Mouse (Mus musculus) adrenal gland, adult 18-20 months (tissue): ENCODE results near the gene Ncapd2. TPM values are rescaled to one million over a fixed set of nuclear protein-coding genes. Genes with fewer than 3 reads are reported as not detected.

Source experiments
- DNase-seq, 2 experiments: peaks; one replicate each; pipeline ENCODE4 v3.0.0; 2021 to 2022; ENCODE audit warnings: low spot score in 2 of 2
- total RNA-seq, 2 experiments: library from RNA; stranded (reverse); gene quantifications; 1 replicate in 1 of 2; 2 replicates in 1 of 2; pipeline ENCODE4 v1.2.3; 2021

Gene Ncapd2
- total RNA-seq, 2 experiments from 2014 or later = 15.3 to 17.1 TPM

DNA sequence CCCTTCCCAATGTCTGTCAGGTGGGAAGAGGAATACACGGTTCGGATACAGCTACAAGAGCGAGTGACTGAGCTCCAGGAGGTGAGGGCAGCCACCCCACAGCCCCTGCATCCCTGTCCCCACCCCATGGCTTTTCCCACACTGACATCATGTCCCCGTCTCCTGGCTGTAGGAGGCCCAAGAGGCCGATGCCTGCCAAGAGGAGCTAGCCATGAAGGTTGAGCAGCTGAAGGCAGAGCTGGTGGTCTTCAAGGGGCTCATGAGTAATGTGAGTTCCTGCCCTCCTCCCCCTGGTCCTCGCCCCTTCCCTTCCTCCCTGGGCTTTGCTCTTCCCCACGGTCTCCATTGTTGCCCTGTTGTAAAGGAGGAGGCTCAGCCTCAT lies 41.9 kb downstream of the Ncapd2 start:
- DNase-seq = no peak

DNA sequence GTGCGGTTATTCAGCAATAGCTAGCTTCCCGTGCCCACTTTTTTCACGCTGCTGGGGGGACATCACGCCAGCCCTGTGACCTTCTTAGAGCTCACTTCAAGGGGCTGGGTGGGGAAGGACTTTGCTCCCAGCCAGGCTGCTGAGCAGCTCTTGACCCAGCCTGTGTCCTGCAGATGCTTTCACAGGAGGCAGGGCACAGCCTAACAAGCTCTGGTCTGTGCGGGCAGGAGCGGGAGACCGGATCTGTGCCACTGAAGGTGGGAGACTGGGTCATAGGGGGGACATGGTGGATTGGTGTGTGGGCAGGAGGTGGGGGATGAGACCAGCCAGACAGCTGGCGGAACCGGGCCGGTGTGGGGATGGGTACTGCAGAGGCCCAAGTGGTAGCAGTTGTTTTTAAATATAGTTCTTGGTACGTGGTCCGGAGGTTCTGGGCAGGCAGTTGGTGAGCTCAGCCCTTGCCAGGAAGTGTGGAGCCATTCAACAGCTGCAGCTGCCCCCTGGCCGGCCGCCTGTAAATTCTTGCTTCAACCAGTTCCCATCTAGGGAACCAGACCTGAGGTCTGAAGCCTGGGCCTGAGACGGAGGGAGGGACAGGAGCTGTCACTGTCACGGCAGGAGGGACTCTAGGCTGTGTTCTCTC lies 42.5 kb downstream of the Ncapd2 start:
- no peak for DNase-seq

DNA sequence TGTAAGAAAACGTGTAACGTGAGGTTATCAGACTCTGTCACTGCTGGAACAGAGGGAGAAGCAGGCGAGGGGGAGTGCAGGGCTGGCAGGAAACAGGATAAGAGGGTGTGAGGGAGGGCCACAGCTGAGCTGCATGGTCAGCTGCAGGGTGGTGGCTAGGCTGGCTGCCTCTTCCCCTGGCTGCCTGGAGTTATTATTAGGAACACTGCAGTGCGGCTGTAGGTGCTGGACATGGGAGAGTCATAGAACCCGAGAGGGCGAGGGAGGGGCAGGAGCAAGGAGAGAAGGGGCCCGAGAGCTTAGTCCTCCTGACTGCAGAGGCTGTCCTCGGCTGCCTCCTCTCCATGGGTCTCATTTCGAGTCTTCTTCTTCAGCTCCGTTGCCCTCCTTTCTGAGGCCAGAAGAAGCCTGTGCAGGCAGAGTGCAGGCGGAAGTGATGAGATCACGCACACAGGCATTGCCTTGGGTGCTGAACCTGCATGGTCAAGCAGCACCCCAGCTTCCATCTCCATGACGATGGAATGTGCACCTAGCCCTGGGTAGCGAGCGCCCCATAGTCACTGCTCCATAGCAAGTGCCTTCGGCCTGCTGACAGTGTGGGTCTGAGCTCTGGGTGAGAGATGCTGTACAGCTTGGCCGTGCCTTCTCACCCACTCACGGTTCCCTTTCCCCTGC lies 43.1 kb downstream of the Ncapd2 start:
- no peak for DNase-seq

DNA sequence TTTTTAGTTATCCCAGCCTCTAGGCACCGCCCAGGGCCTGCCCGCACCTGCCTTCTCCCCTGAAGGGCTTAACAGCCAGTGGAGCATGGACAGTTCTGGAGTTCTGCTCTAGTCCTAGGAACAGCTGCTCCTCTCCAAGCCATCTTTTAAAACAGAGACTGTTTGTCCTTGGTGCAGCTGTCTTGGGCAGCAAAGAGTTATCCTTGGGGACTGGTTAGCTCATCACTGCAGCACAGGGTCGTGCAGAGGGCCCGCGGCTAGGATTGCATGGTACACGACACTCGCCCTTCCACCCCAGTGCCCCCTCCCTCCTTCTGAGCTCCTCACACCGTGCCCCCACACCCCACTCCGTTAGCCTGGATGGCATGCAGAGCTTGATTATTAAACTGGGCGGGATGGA lies 44.2 kb downstream of the Ncapd2 start:
- no peak for DNase-seq

DNA sequence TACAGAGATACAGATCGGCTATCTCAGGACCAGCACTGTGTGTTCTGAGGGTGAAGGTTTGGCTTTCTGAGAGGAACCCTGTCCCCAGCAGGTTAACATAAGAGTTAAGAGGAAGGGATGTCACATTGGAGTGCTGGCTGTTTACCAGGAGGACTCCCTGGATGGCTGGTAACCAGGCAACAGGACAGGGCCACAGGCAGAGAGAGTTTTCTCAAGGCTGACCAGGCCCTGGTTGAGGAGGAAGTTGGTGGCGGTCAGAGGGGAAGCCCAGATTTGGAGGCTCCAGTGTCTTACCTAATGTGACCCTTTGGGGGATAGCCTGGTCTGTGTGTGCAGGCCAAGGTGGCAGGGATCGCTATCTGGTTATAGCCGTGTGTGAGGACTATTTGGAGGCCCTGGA lies 44.7 kb downstream of the Ncapd2 start:
- DNase-seq = no peak

DNA sequence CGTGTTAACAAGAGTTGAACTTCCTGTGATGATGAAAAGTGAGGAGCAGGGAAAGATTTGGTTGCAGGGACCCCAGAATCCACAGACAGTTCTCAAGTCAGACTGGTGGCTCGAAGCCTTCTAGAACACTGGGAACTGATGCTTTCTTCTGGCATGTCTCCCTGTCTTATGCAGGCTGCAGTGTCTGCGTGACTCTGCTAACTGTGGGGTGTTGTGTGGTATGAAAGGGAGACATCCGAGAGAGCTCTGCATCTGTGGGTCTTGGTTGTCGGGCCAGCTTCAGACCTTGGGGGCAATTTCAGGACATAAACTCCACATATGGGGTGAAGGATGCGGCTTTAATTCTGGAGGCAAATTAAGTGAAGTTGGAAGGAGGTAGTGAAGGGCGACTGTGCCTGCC lies 45.4 kb downstream of the Ncapd2 start:
- DNase-seq = no peak

DNA sequence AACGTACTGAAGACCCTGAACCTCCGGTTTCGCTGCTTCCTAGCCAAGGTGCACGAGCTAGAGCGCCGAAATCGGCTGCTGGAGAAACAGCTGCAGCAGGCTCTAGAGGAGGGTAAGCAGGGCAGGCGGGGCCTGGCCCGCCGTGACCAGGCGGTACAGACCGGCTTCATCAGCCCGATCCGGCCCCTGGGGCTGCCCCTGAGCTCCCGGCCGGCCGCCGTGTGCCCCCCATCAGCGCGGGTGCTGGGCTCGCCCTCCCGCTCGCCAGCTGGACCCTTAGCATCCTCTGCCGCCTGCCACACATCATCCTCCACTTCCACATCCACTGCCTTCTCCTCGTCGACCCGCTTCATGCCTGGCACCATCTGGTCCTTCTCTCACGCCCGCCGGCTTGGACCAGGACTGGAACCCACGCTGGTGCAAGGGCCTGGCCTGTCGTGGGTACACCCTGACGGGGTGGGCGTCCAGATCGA lies 46.0 kb downstream of the Ncapd2 start:
- DNase-seq = peak in 1 of 2 experiments; percentile 45

DNA sequence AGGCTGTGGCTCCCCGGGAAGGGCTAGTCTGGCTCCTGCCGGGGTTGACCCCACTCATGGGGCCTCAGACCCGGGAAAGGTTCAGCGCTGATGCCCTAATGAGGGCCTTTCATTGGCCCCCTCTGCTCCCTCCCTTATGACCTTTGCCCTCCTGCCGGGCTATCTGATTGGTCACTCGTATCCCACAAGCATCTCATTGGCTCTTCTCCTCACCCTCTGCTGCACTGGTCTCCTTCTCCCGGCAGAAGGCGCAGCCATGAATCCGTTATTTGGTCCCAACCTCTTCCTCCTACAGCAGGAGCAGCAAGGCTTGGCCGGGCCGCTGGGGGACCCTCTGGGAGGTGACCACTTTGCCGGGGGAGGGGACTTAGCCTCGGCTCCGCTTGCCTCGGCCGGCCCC lies 46.5 kb downstream of the Ncapd2 start, which contains the start of gene Iffo1:
Gene Iffo1, plus strand, starts transcription at position 241 of the 400 bp plus-strand sequence.
- peak; percentile 79 to 80 for DNase-seq

DNA sequence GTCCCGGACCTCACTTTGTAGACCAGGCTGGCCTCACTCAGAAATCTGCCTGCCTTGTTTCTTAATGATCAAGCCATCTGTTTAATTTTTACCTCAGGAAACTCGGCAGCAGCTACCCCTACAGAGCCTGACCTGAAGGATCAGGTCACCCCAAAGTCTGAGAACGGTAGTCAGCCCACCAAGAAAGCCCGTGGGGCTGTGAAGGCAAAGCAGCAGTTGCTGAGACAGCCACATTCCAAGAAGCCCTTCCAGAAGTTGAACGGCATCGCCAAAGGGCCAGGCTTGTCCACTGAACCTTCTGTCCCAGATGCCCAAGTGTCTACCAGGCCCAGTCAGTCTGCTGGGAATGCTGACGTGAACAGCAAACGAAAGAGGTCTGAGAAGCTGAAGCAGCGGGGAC lies 47.6 kb downstream of the Ncapd2 start:
- no peak for DNase-seq

DNA sequence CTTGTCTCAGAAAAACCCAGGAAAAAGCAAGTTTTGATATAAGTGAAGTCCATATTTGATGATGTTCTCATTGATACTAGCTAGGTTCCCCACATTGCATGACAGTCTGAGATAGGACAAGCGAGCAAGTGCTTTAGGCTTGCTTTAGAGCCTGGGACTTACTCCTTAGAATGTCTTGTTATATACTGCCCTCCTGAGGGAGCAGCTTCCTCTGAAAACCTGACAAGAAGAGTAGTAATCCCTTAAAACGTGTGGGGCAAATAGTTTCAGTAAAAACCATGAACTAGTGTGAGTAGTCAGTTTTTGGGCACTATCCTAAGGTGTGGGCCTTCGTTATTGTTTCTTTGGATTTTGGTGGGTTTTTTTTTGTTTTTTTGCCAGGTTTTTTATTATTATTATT lies 48.4 kb downstream of the Ncapd2 start:
- no peak for DNase-seq

DNA sequence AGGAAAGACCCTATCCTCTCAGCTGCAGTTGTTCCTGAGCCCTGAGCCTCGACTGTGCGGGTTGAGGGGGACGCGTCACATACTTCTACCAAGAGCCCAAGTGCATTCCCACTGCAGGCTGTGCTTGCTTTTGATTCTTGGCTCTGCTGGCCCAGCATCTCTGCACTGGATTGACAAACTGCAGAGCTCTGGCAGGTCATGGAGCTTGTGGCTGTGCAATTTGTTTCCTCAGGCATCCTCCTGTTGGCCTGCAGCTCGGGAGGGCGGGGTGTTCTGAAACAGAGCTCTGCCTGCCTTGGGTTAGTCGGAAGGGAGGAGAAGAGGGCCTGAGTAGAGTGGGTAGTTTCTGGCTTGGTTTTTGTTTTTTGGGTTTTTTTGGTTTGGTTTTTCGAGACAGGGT lies 49.1 kb downstream of the Ncapd2 start:
- no peak for DNase-seq

DNA sequence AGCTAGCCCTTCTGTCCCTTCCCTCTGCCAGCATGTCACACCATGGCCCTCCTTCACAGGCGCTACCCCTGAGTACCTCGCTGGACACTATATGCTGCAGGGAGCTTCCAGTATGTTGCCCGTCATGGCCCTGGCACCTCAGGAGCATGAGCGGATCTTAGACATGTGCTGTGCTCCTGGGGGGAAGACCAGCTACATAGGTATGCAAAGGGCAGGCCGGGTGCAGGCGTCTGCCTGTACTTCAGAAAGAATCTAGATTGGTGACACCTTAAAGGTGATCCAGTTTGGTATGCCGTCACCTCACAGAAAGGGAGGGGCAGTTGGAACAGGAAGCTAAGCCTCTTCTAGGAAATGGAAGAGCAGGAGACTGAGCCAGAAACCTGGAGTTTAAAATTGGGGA lies 51.8 kb downstream of the Ncapd2 start:
- no peak for DNase-seq

DNA sequence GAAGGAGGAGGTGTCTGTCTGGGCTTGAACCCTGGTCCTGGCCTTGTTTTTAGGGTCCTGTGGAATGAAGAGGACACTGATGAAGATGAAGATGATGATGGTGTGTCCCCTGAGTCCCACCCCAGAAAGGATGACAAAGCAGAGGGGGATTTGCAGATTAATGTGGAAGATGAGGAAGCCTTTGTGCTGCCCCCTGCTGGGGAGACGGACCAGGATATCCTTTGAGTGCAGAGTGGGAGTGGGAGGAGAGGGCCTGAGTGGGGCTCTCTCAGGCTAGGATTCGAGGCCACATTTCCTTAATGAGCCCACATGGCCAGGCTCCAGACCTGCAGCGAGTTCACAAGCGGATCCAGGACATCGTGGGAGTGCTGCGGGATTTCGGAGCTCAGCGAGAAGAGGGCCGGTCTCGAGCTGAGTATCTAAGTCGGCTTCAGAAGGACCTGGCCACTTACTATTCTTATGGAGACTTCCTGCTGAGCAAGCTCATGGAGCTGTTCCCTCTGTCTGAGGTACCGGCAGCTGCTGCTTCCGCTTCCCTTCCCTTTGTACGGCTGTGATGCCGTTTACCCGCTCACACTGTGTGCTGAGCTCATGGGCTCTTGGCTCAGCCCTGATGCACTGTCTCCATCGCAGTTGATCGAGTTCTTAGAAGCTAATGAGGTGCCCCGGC lies 54.4 kb downstream of the Ncapd2 start:
- peak in 1 of 2 experiments; percentile 44 for DNase-seq

DNA sequence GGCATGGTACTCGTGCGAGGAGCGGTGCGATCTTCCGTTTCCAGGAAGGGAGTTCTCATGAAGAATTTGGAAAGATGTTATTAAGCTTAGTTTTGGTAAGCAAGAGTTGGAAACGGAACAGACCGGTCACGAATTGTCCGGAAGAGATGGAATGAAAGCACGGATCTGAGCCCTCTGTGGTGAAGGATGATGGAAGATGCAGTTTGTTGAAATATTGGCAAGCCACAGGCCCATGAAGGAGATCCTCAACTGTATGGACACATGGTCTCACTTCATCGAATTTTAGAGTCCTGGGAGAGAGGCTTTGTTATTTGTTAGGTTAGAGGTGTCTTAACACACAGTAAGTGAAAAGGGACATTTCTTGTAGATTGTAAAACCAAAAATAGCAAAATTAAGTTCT lies 59.0 kb downstream of the Ncapd2 start:
- DNase-seq = no peak

DNA sequence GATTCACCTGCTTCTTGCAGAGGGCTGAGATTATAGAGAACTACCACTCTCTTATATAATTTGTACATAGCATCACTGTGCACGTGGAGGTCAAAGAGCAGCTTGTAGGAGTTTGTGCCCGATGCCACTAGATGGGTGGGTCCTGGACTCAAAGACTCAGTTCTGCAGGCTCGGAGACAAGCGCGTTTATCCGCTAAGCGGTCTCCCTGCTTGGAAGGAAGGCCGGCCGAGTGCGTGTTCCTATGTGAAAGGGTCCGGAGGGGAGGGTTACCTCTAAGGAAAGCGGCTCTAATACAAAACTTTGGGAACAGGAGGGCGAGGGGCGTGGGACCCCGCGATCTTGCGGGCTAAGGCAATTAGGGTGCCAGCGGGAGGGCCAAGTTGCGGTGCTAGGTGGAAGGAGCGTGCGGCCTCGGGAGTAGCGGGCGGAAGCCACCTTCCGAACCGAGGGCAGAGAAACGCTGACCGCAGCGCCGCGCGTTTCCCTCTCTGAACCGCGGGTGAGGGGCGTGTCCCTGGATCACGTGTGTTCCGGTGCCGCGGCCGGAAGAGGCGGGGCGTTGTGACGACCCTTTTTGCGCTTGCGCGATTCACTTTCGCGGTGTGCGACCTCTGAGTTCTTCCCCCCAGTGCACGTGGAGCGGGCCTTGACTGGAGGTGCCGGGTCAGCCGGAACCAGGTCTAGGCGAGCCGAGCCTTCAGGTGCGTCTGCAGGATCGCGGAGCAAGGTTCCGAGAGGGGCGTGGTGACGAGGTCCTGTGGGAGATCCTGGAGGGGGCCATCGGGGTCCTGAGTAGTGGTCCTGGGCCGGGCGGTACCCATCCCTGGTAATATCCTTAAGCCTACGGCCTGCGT lies 60.0 kb downstream of the Ncapd2 start, which contains the start of gene Nop2:
Gene Nop2, plus strand, starts transcription at position 608 of the 855 bp plus-strand sequence.
- DNase-seq = peak; percentile 79 to 85

DNA sequence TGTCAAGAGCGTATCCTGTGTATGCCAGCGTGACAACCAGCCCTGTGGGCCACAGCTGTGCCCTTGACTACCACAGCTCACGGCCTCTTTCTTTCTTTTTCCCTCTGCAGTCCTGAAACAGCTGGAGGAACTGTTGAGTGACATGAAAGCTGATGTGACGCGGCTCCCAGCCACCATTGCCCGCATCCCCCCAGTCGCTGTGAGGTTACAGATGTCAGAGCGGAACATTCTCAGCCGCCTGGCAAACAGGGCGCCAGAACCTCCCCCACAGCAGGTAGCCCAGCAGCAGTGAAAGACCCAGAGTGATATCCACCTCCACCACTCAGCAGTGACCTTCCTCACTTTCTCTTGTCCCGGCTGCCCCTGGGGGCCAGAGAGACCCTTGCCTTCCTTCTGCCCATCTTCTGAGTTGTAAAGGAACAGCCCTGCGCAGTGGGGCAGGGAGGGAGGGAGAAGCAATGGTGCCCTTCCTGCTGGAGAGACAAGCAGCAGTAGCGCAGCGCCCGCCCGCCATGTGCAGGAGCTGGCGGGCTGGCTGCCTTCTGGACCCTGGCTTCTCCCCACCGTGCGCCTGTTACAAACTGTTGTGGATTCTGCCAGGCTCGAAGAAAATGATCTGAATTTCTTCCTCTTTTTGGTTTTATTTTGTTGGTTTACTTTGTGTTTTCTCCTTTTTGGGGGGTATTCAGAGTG lies 61.6 kb downstream of the Ncapd2 start:
- no peak for DNase-seq

DNA sequence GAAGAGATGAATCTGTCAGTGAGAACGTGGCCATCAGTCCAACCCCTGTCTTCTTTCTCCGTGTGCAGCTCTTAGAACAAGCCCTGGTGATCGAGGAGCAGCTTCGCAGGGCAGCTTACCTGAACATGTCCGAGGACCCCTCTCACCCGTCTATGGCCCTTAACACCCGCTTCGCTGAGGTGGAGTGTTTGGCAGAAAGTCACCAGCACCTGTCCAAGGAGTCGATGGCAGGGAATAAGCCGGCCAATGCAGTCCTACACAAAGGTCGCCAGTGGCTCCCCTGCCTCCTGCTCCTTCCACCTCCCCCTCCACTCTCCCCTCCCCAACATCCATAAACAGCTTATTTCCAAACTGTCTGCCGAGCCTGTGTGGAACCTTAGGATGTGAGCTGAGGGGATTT lies 62.8 kb downstream of the Ncapd2 start:
- no peak for DNase-seq

DNA sequence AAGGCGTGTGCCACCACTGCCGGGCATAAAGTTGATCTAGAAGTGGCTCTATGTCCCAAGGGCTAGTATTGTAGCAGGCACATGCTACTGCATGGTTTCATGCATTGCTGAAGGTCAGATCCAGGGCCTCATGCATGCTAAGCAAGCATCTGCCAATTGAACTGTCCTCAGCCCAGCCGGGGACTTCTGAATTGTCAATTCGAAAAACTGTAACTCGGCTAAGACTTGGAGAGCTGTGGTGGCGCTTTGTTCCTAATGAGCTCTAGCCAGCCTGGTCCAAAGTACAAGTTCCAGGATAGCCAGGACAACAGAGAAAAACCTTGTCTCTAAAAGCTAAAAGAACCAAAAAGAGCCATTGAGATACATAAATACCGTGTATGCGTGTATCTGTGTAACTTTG lies 72.1 kb downstream of the Ncapd2 start:
- no peak for DNase-seq
